Comparison of ENCODE assay signal across 9 mouse cellular contexts in genomic region chr7:126031598-126032364, GRCm38 (mm10). TPM values are rescaled to one million over a fixed set of nuclear protein-coding genes. Genes with fewer than 3 reads are reported as not detected.
DNase-seq lines count a peak whose midpoint lies in the region; ATAC-seq and TF ChIP-seq lines count a peak whose summit lies in the region.
"Had no signal": no experiment of that assay in that cellular context is flagged by ENCODE, and none has a peak within 500 bp of the region (broad histone marks: within the 10 kb centered on the region; RNA-seq: fewer than 3 reads in every experiment).

No protein-coding gene starts in this region.

- H3K9me3 ChIP-seq in forebrain, embryonic 16.5 days (ENCODE audit: control insufficient read depth, low read length) = no peaks in the 10 kb centered on the region

- H3K9ac ChIP-seq in forebrain, embryonic 16.5 days (replicated peaks; ENCODE audit: low read depth, low read length) = no peak overlapping the region

- DNase-seq in adrenal gland, adult 2 months = peak; percentile 55
- no peak for DNase-seq in adrenal gland, postnatal 25 days
- peak; percentile 70 for DNase-seq in MN1 (ENCODE audit: low spot score)
- peak; percentile 57 to 65 for DNase-seq in left cerebral cortex, postnatal 10 days (ENCODE audit: extremely low spot score in 1 of 2, low spot score in 2 of 2)
- DNase-seq in yolk sac, embryonic 10.5 days (ENCODE audit: low spot score) = no peak
- no peak for DNase-seq in ovary, adult 18-20 months (ENCODE audit: low spot score)
- no peak for DNase-seq in kidney, adult 2 months

- H3K27me3 ChIP-seq in forebrain, embryonic 16.5 days (replicated peaks; ENCODE audit: control insufficient read depth, insufficient read depth, low read length) = no peaks in the 10 kb centered on the region
- no peaks in the 10 kb centered on the region for H3K27me3 ChIP-seq in kidney, adult 2 months (replicated peaks; ENCODE audit: control insufficient read depth, insufficient read depth, low read length)

- H3K4me3 ChIP-seq in forebrain, embryonic 16.5 days (replicated peaks; ENCODE audit: low read length) = no peak overlapping the region
- no peak overlapping the region for H3K4me3 ChIP-seq in kidney, adult 2 months (ENCODE audit: insufficient read depth, low read depth, low read length)

- no peak for TF ChIP-seq CTCF in kidney, adult 2 months (conservative IDR thresholded peaks at IDR 0.05; ENCODE audit: insufficient read depth, insufficient read length, low read depth, low read length)

- H3K27ac ChIP-seq in forebrain, embryonic 16.5 days (ENCODE audit: low read length) = peak overlapping the region; percentile 71
- H3K27ac ChIP-seq in kidney, adult 2 months (ENCODE audit: insufficient read depth, low read depth, low read length) = no peak overlapping the region

- WGBS in forebrain, embryonic 16.5 days = 43% methylated on average over 10 of the region's 10 CpGs
- WGBS in kidney, adult 2 months = 76% methylated on average over 10 of the region's 10 CpGs

- no peak for TF ChIP-seq POLR2A in kidney, adult 2 months (IDR thresholded peaks at IDR 0.05; ENCODE audit: low read depth, low read length)

- intact Hi-C loops in left cerebral cortex, postnatal 10 days (cut with DNase I) = no loop called here

- peak; percentile 65 for ATAC-seq in forebrain, embryonic 16.5 days

- peaks cover 33% of the 10 kb centered on the region for H3K4me1 ChIP-seq in forebrain, embryonic 16.5 days (replicated peaks; ENCODE audit: control insufficient read depth, insufficient read depth, low read length)
- H3K4me1 ChIP-seq in kidney, adult 2 months (ENCODE audit: control insufficient read depth, insufficient read depth, low read length) = no peaks in the 10 kb centered on the region

- no peak overlapping the region for H3K4me2 ChIP-seq in forebrain, embryonic 16.5 days (ENCODE audit: low read length)
- H3K4me2 ChIP-seq: liver, embryonic 11.5 days had no signal

- no peaks in the 10 kb centered on the region for H3K36me3 ChIP-seq in forebrain, embryonic 16.5 days (ENCODE audit: control insufficient read depth, insufficient read depth)
- H3K36me3 ChIP-seq in kidney, adult 2 months (ENCODE audit: control insufficient read depth, insufficient read depth, low read length) = no peaks in the 10 kb centered on the region

RNA-seq across cellular contexts. Expression of gene Gsg1l, which starts 50.4 kb away (rescaled TPM):
- total RNA-seq in adrenal gland, adult 2 months (2021) = 100 to 1,000 TPM in 1 of 2 experiments, 10 to 100 TPM in 1; 68.8 to 110 TPM
- 158 and 175 TPM in 2 replicates for polyA plus RNA-seq in adrenal gland, adult 2 months (2012; rRNA removed)
- total RNA-seq in adrenal gland, postnatal 25 days (2021) = 52.1 and 77.9 TPM in 2 replicates
- 5.8 and 6.1 TPM in 2 replicates for polyA plus RNA-seq in forebrain, embryonic 16.5 days (2015; fragmentation: Nextera tagmentation; extraction: Ambion mirVana)
- 10 to 100 TPM; 33.1 to 33.8 TPM for total RNA-seq in left cerebral cortex, postnatal 10 days (2021)
- 0.33 and 0.45 TPM in 2 replicates for polyA plus RNA-seq in kidney, adult 2 months (2012; rRNA removed)

Comparison
In these comparisons a context has a peak if more than half of its experiments do, and no peak if none do; other contexts are left out.
1. DNase-seq: peak in adrenal gland, adult 2 months (single experiment), MN1 (single experiment) and left cerebral cortex, postnatal 10 days (2 of 2); none in adrenal gland, postnatal 25 days (single experiment), yolk sac, embryonic 10.5 days (single experiment), ovary, adult 18-20 months (single experiment) and kidney, adult 2 months (single experiment).